Mouse (Mus musculus): ENCODE data around the gene Vmo1.
"Not testable (repeated sequence)": the region's sequence is repeated elsewhere in the genome, so short reads cannot be mapped to it uniquely, and the experiment has no call there.

The Vmo1 gene

GRCm38 (mm10) chr11:70518923-70519322 lies 4.5 kb upstream of the Vmo1 start, which contains the start of gene Gltpd2:
Gene Gltpd2, plus strand, starts transcription at chr11:70519196.
- no peak for DNase-seq

GRCm38 (mm10) chr11:70518436-70518835 lies 4.0 kb upstream of the Vmo1 start:
- no peak for DNase-seq

- DNase-seq: no peak
Measured at GRCm38 (mm10) chr11:70516352-70516751, 1.9 kb upstream of the Vmo1 start.

DNA sequence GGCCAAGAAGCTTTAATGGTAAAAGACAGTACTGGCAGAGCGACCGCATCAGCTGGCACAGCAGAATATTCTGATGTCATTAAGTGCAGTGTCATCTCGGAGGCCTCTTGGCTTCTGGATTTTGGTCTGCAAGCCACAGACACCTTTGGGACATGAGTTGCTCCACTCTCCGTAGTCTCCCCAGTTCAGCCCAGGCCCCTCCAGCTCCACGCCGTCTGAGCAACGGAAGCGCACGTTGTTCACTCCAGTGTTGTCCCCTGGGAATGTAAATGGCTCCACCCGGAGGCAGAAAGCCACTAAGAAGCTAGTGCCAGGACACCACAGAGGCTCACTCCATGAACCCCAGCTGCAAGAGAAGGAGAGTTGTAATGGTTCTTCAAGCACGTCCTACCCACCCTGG lies 896 bp downstream of the Vmo1 start:
- no peak for DNase-seq

- no peak for DNase-seq
Measured at GRCm38 (mm10) chr11:70512709-70513342, 1.6 kb downstream of the Vmo1 start.

DNA sequence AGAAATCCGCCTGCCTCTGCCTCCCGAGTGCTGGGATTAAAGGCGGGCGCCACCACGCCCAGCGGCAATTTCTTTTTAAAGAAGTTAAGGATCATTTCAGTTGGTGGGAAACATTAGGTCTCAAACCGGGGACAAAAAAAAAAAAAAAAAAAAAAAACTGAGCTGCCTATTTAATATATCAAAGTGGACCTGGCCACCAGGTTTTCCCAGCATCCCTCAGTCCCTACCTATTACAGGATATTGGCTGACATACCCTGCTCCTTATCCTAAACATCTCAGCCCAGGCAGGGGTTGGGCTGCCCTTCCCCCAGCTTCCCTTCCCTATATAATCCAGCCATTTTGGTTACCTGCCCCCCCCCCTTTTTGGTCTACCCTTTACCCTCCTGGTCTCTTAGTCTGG lies 2.6 kb downstream of the Vmo1 start:
- DNase-seq: no peak

GRCm38 (mm10) chr11:70511242-70511641 lies 3.2 kb downstream of the Vmo1 start:
- DNase-seq: no peak

DNA sequence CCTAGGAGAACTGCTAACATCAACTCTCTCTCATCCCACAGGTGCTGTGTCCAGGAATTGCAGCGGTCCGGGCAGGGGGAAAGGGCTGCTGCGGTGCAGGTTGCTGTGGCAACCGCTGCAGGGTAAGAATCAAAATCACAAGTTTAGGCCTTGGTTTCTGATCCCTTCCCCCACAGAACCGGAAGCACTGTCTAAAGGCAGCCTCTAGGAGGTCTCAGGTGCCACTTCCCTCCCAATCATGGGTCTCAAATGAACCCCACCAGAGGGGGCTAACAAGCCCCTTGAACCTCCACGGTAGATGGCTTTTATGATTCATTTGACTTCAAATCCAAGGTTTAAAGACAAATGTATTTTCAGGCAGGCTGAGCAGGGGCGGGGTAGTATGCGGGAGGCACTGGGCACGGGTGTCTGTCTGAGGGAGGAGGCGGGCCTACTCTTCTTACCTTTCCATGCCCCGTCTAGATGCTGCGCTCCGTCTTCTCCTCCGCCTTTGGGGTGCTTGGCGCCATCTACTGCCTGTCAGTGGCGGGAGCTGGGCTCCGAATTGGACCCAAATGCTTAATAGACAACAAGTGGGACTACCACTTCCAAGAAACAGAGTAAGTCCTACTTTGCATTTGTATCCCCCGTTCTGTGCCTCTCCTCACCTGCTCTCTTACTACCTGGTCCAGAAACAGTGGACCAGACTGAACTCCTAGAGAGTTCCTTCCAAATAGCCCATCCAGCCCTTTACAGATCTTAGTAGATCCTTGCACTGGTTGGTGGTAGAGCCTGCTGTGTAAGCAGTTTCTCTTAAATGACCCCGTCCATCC lies 4.5 kb downstream of the Vmo1 start:
- DNase-seq: peak; percentile 34

GRCm38 (mm10) chr11:70506962-70507515 lies 7.4 kb downstream of the Vmo1 start:
- no peak for DNase-seq

DNA sequence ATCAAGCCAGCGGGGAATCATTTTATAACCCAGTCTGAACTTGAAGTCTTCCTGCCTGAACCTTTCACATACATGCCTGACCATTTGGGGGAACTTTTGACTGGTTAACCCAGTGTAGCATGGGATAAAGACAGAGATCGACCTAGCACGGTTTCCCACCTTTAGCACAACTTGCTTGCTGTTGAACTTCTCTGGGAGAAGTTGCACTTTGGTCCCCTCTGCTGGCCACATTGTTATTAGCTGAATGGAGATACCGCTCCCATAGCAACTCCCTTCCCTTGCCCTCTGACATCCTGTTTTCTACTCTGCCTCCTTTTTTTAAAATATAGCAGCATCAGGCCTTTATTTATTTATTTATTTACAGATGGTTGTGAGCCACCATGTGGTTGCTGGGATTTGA lies 8.0 kb downstream of the Vmo1 start:
- DNase-seq: no peak

- DNase-seq: no peak
Measured at GRCm38 (mm10) chr11:70504970-70505369, 9.4 kb downstream of the Vmo1 start, which contains the start of gene Tm4sf5. Gene Tm4sf5, plus strand, starts transcription at chr11:70505244.

DNA sequence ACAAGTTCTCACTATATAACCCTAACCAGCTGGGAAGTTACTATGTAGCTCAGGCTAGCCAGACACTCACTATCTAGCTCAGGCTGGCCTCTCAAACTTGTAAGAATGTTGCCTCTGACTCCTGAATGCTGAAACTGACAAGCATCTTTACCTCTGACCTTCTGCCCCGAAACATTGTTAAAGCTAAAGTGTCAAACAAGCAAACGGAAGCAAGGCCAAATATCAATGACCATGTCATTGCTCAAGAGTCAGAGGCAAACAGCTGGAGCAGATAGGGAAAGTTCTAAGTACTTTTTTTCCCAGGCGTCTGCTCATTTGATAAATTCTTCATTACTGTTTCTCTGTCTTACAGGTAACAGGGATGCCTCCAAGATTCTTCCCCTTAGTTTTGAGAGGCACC lies 12.4 kb downstream of the Vmo1 start:
- DNase-seq: no peak

GRCm38 (mm10) chr11:70500476-70500812 lies 14.0 kb downstream of the Vmo1 start:
- DNase-seq: no peak

DNA sequence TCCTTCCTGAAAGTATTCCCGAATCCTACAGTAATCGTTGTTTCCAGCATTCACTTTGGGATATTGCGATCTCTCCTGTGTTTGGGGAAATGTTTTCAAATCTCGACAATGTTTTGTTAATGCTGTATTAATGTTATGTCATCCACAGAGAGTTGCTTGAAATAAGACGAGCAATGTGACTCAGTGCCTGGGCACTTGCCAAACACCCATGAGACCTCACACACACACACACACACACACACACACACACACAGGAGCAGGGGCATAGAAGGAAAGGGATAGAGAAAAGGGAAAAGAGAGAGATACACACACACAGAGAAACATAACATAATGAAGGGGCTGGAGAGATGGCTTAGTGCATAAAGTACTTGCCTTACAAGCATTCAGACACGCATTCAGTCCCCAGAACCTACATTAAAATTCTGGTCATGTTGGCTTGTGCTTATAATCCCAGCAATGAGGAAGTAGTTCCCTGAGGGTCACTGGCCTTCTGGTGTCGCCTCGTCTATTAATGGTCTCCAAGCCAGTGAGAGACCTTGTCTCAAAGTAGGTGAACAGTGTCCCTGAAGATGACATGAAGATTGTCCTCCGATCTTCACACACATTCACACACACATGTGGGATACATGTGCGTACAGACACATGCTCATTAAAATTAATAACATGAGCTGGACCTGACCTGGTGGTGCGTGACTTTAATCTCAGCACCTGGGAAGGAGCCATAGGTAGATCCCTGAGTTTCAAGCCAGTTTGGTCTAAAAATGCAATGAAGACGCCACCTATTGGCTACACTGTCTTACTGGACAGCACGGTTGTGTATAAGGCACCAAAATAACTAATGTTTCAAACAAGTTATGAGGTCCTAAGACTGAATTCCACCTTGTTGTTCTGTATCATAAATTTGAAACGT lies 14.6 kb downstream of the Vmo1 start:
- no peak for DNase-seq

- no peak for DNase-seq
Measured at GRCm38 (mm10) chr11:70489684-70490083, 24.7 kb downstream of the Vmo1 start.

- no peak for DNase-seq
Measured at GRCm38 (mm10) chr11:70489138-70489537, 25.3 kb downstream of the Vmo1 start.

DNA sequence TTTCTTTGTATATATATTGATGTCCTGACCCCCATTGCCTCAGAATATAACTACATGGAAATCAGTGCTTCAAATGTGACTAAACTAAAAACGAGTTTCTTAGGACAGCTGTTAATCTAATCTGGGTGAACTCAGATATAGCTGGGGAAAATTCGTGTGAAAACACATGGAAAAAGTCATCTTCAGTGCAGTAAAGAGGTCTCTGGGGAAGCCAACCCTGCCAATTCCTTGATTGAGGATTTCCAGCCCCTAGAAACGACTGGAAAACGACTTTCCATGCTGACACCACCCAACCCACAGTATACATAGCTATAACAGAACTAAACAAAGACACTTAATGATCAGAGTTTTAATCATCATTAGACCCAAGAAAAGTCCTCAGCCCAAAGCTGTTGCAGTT lies 26.6 kb downstream of the Vmo1 start:
- no peak for DNase-seq

DNA sequence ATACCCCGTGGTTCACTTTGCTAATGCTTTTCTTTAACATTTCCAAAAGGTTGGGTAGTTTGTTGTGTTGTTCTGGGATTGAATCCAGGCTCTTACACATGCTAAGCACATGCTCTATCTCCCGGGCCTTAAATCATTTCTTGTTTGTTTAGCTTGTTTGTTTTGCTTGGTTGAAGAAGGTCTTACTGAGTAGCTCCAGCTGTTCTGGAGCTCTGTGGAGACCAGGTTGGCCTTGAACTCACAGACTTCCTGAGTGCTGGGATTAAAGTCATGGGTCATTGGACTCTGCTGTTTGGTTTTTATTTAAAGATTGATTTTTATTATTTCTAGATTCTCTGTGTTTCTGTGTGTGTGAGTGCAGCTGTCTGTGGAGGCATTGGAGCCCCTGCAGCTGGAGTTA lies 28.9 kb downstream of the Vmo1 start:
- DNase-seq: no peak

DNA sequence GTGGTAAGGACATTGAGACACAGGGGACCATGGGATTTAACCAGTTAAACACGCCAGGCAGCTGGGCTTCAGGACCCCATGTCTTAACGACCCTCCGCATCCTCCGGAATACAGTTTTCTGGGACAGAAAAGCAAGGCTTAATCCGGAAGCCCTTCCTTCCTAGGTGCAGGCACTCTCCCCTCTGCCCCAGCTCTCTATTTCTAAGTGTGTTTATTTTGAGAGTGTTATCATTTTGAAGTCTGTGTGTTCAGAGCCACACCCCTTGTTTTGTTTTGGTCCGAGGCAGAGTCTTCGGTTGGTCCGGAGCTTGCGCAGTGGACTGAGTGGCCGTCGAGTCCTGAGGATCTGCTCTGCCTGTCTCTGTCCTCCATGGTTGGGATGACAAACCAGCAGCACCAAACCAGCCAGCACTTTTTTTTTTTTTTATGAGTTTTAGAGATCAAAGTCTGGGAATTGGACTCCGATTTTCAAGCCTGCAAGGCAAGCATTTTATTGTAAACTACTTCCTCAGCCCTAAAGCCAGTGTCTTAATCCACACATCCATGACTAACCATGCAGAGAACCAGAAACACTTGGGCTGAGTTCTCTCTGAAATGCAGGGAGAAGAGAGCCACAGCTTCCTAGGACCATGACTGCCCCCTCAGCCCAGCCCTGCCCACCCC lies 39.4 kb downstream of the Vmo1 start:
- DNase-seq: no peak

GRCm38 (mm10) chr11:70473291-70473690 lies 41.1 kb downstream of the Vmo1 start:
- DNase-seq: not testable (repeated sequence)

DNA sequence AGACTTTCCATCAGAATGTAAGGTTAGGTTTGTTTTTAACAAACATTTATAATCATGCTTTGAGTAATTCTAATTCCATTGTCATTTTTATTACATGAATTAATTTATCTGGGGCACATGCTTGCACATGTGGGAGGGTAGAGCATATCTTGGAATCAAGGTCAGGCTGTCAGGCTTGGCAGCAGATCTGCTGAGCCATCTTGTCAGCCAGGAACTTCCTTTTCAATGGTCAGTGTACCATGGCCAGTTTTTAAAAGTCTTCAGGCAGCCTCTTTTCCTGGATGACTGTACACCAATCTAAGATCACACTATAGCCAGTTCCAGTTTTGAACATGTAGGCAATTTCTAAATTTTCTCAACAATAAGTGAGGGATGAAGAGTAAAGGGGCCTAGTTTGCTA lies 41.7 kb downstream of the Vmo1 start:
- DNase-seq: no peak

GRCm38 (mm10) chr11:70469764-70470163 lies 44.7 kb downstream of the Vmo1 start:
- no peak for DNase-seq

Measured in cerebellum, adult 11 months (tissue).